Mouse (Mus musculus): ENCODE results near the gene Dnase1l2.
"Not testable (repeated sequence)": the region's sequence is repeated elsewhere in the genome, so short reads cannot be mapped to it uniquely, and the experiment has no call there.

Gene Dnase1l2

DNA sequence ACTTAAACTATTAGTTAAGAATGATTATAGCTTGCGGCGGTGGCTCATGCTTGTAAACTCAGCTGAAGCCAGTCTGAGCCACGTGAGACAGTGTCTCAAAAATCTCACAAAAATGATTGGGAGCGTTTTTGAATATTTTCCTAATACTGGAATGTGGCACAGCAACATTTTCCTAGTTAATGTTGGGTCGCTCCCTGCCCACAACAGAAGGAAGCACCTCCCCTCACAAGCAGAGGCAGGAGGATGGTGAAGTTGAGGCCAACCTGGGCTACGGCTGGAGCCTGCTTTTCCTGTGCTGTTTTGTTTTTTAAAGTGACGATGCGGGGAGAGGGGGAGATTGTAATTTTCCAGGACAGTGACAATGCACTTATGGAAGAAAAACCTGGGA, 15.7 kb downstream of the Dnase1l2 start:
- DNase-seq, result no peak

DNA sequence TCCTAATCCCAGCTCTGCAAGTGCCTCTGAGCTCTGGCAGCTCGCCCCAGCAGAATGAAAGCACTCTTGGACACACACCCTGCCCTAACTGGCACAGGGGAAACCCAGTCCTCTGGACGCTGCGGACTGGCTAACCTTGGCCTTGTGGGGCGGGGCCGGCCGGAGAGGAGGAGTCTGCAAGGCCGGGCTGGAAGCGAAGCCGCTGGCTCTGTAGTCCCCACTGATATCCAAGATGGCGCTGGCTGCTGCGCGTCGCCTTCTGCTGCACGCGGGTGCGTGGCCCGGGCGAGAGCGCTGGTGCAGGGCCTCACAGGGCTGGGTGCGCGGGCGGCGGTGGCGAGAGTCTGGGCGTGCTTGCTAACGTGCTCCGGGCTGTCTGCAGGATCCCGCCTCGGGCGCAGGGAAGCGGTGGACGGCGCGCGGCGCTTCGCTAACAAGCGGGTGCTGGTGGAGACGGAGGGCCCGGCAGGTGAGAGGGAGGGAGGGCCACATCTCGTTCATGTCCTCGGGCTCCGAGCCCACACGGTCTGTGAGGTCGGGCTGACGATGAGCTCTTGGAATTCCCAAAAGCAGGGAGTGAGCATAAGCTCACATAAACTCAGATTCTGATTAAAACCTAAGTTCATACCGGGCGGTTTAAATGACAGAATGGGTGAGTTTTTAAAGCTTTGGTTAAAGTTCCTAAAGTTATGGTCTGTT, 16.3 kb downstream of the Dnase1l2 start, which contains the start of gene Eci1:
Gene Eci1, plus strand, starts transcription at position 171 of the 699 bp plus-strand sequence.
- peak; percentile 64 to 68 for DNase-seq

- no peak for DNase-seq
These were observed 17.0 kb downstream of the Dnase1l2 start for GRCm38 (mm10) chr17:24425905-24426304.

GRCm38 (mm10) chr17:24425326-24425725, 17.6 kb downstream of the Dnase1l2 start:
- DNase-seq, result not testable (repeated sequence)

- DNase-seq, result no peak
These were observed 18.4 kb downstream of the Dnase1l2 start for GRCm38 (mm10) chr17:24424489-24424888.

- DNase-seq, result no peak
These were observed 19.8 kb downstream of the Dnase1l2 start for GRCm38 (mm10) chr17:24423114-24423513.

GRCm38 (mm10) chr17:24416051-24416652, 26.8 kb downstream of the Dnase1l2 start:
- DNase-seq, result no peak

- no peak for DNase-seq
These were observed 27.9 kb downstream of the Dnase1l2 start for GRCm38 (mm10) chr17:24415011-24415410.

GRCm38 (mm10) chr17:24414230-24414976, 28.5 kb downstream of the Dnase1l2 start, which contains the start of gene Rnps1:
Gene Rnps1 (plus strand): TSS chr17:24414565.
- peak; percentile 82 to 89 for DNase-seq

GRCm38 (mm10) chr17:24413557-24414211, 29.2 kb downstream of the Dnase1l2 start:
- peak; percentile 20 to 44 for DNase-seq

- DNase-seq, result no peak
These were observed 35.6 kb downstream of the Dnase1l2 start for GRCm38 (mm10) chr17:24407116-24407803.

DNA sequence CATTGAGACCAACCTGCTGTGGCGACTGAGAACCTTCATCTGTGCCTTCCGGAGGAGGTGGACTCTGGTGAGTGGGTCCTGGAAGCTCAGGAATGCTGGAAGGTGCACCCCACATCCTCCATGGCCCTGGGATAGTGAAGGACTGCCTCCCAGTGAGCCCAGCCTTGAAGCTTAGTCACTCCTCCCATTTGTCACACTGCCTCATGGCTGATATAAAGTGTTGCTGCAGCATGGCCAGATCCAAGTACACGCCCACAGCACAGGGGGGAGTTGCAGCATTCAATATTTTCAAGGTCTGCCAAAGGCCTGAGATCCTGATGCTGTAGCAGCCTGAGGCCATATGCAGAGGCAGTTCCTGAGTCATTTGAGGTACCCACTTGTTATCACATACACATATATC, 40.5 kb downstream of the Dnase1l2 start:
- no peak for DNase-seq

- no peak for DNase-seq
These were observed 48.4 kb downstream of the Dnase1l2 start for GRCm38 (mm10) chr17:24394456-24394855.

DNA sequence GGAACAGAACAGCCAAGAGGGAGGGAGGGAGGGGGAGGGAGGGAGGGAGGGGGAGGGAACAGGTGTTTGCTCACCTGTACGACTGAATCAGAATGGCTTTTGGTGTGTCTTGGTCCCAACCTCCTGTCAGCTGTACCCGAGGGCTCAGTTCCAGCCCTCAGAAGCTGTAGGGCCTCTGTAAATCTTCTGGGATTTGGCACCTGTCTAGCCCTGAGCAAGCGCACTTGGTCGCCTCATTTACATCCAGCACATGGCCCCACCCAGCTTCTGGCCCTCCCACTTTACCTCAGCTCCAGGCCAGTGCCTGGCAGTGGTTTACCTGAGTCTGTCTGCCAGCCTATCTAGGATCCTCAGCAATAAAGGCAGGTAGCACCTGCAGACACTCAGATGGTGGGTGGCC, 49.4 kb downstream of the Dnase1l2 start:
- no peak for DNase-seq

DNA sequence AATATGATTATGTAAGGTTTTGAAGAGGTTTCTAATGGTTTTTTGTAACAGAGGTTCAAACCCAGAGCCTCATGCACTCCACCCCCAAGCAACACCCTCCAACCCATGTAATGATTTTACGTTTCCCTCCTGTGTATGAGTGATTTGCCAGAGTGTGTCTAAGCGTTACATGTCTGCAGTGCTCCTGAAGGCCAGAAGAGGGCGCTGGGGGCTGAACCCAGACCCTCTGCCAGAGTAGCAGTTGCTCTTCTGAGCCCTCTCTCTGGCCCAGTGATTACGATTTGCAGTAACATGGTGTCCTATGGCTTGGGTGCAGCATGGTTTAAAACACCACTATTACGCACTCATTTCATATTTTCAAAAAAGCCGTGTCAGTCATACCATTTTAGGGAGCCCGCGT, 51.8 kb downstream of the Dnase1l2 start:
- no peak for DNase-seq
